Mouse (Mus musculus): ENCODE data around the gene Itprid2. TPM values are rescaled to one million over a fixed set of nuclear protein-coding genes. Genes with fewer than 3 reads are reported as not detected.
A peak's percentile ranks its signal among the peaks of the same experiment; 100 is the strongest.

Itprid2 gene
- polyA plus RNA-seq, 1 experiment = 6.6 TPM

- DNase-seq (ENCODE audit: low read depth) = peak; percentile 54
- TF ChIP-seq CTCF (IDR thresholded peaks at IDR 0.05; ENCODE audit: borderline replicate concordance, extremely low read depth, insufficient read depth, insufficient read length) = no peak
- no peak for TF ChIP-seq POLR2A (IDR thresholded peaks at IDR 0.05; ENCODE audit: borderline replicate concordance, extremely low read depth, insufficient read depth, insufficient read length, poor library complexity, severe bottlenecking)
Observed at GRCm38 (mm10) chr2:79715925-79716324, 80.8 kb downstream of the Itprid2 start.

- TF ChIP-seq POLR2A (IDR thresholded peaks at IDR 0.05; ENCODE audit: borderline replicate concordance, extremely low read depth, insufficient read depth, insufficient read length, poor library complexity, severe bottlenecking) (no peak), CTCF (IDR thresholded peaks at IDR 0.05; ENCODE audit: borderline replicate concordance, extremely low read depth, insufficient read depth, insufficient read length) (no peak)
Observed at GRCm38 (mm10) chr2:79717846-79718245, 82.7 kb downstream of the Itprid2 start.

GRCm38 (mm10) chr2:79722415-79722814 is 87.3 kb downstream of the Itprid2 start:
- TF ChIP-seq POLR2A (IDR thresholded peaks at IDR 0.05; ENCODE audit: borderline replicate concordance, extremely low read depth, insufficient read depth, insufficient read length, poor library complexity, severe bottlenecking) (no peak), CTCF (IDR thresholded peaks at IDR 0.05; ENCODE audit: borderline replicate concordance, extremely low read depth, insufficient read depth, insufficient read length) (no peak)

More at GRCm38 (mm10) chr2:79717846-79718245, 82.7 kb downstream of the Itprid2 start:
- DNase-seq (ENCODE audit: low read depth) = no peak

More at GRCm38 (mm10) chr2:79722415-79722814, 87.3 kb downstream of the Itprid2 start:
- DNase-seq (ENCODE audit: low read depth) = no peak

Other genes with a start within 250 kb of the Itprid2 start
- gene Neurod1, start 178.6 kb upstream of the Itprid2 start, polyA plus RNA-seq (2012; rRNA removed) = 33.3 and 42.1 TPM in 2 replicates
- gene Cerkl, start 178.6 kb upstream of the Itprid2 start, polyA plus RNA-seq (2012; rRNA removed) = 0.46 and 0.96 TPM in 2 replicates
- gene Ppp1r1c, start 72.4 kb downstream of the Itprid2 start, polyA plus RNA-seq (2012; rRNA removed) = 0.57 and 4.1 TPM in 2 replicates